Mouse (Mus musculus): ENCODE results near the gene Cd44. TPM values are rescaled to one million over a fixed set of nuclear protein-coding genes. Genes with fewer than 3 reads are reported as not detected.

The Cd44 gene
- total RNA-seq, 1 experiment, result 14.3 TPM

- in situ Hi-C loops (cut with MboI; ENCODE audit: low sequenced_read_pairs in 2 of 2, unreplicated experiment in 2 of 2), result no loop called here
- no peaks in the 10 kb centered on the region for H3K9me3 ChIP-seq (ENCODE audit: control insufficient read depth, insufficient read depth, low read depth, low read length)
- H3K36me3 ChIP-seq (ENCODE audit: control insufficient read depth, insufficient read depth, low read length, poor library complexity, severe bottlenecking), result no peaks in the 10 kb centered on the region
- no peak overlapping the region for H3K27ac ChIP-seq (ENCODE audit: insufficient read depth, low read depth, low read length, poor library complexity, severe bottlenecking)
- no peak overlapping the region for H3K4me3 ChIP-seq (ENCODE audit: insufficient read depth in 1 of 2, low read depth in 1 of 2, low read length in 2 of 2, poor library complexity in 1 of 2, severe bottlenecking in 1 of 2)
- H3K9ac ChIP-seq (ENCODE audit: insufficient read depth, low read depth, low read length, poor library complexity, severe bottlenecking), result no peak overlapping the region
- no peak for DNase-seq (ENCODE audit: low read depth, low spot score)
- H3K4me1 ChIP-seq (ENCODE audit: control insufficient read depth in 2 of 2, insufficient read depth in 2 of 2, low read length in 2 of 2, poor library complexity in 1 of 2), result no peaks in the 10 kb centered on the region
- no peak for TF ChIP-seq MAFK (IDR thresholded peaks at IDR 0.05; ENCODE audit: insufficient read depth, low read depth, low read length)
- TF ChIP-seq HCFC1 (IDR thresholded peaks at IDR 0.05; ENCODE audit: borderline replicate concordance, insufficient read depth, low read length), result no peak
- no peak for TF ChIP-seq CHD2 (IDR thresholded peaks at IDR 0.05; ENCODE audit: low read depth, low read length)
- no peak for TF ChIP-seq ZC3H11A (IDR thresholded peaks at IDR 0.05; ENCODE audit: borderline replicate concordance, low read depth, low read length)
- no peak for TF ChIP-seq ZNF384 (IDR thresholded peaks at IDR 0.05; ENCODE audit: low read depth, low read length)
Measured at GRCm38 (mm10) chr2:102923682-102924081, 22.2 kb upstream of the Cd44 start.

GRCm38 (mm10) chr2:102922066-102922465 lies 20.6 kb upstream of the Cd44 start:
- no peaks in the 10 kb centered on the region for H3K4me1 ChIP-seq (ENCODE audit: control insufficient read depth in 2 of 2, insufficient read depth in 2 of 2, low read length in 2 of 2, poor library complexity in 1 of 2)
- no peak overlapping the region for H3K9ac ChIP-seq (ENCODE audit: insufficient read depth, low read depth, low read length, poor library complexity, severe bottlenecking)
- H3K36me3 ChIP-seq (ENCODE audit: control insufficient read depth, insufficient read depth, low read length, poor library complexity, severe bottlenecking), result no peaks in the 10 kb centered on the region
- H3K9me3 ChIP-seq (ENCODE audit: control insufficient read depth, insufficient read depth, low read depth, low read length), result no peaks in the 10 kb centered on the region
- H3K27ac ChIP-seq (ENCODE audit: insufficient read depth, low read depth, low read length, poor library complexity, severe bottlenecking), result no peak overlapping the region
- in situ Hi-C loops (cut with MboI; ENCODE audit: low sequenced_read_pairs in 2 of 2, unreplicated experiment in 2 of 2), result no loop called here
- no peak overlapping the region for H3K4me3 ChIP-seq (ENCODE audit: insufficient read depth in 1 of 2, low read depth in 1 of 2, low read length in 2 of 2, poor library complexity in 1 of 2, severe bottlenecking in 1 of 2)
- DNase-seq (ENCODE audit: low read depth, low spot score), result no peak
- TF ChIP-seq ZNF384 (IDR thresholded peaks at IDR 0.05; ENCODE audit: low read depth, low read length) (no peak), ZC3H11A (IDR thresholded peaks at IDR 0.05; ENCODE audit: borderline replicate concordance, low read depth, low read length) (no peak), HCFC1 (IDR thresholded peaks at IDR 0.05; ENCODE audit: borderline replicate concordance, insufficient read depth, low read length) (no peak), MAFK (IDR thresholded peaks at IDR 0.05; ENCODE audit: insufficient read depth, low read depth, low read length) (no peak), CHD2 (IDR thresholded peaks at IDR 0.05; ENCODE audit: low read depth, low read length) (no peak)

- no peak overlapping the region for H3K9ac ChIP-seq (ENCODE audit: insufficient read depth, low read depth, low read length, poor library complexity, severe bottlenecking)
- no peaks in the 10 kb centered on the region for H3K9me3 ChIP-seq (ENCODE audit: control insufficient read depth, insufficient read depth, low read depth, low read length)
- DNase-seq (ENCODE audit: low read depth, low spot score), result no peak
- H3K4me3 ChIP-seq (ENCODE audit: insufficient read depth in 1 of 2, low read depth in 1 of 2, low read length in 2 of 2, poor library complexity in 1 of 2, severe bottlenecking in 1 of 2), result no peak overlapping the region
- in situ Hi-C loops (cut with MboI; ENCODE audit: low sequenced_read_pairs in 2 of 2, unreplicated experiment in 2 of 2), result no loop called here
- no peak overlapping the region for H3K27ac ChIP-seq (ENCODE audit: insufficient read depth, low read depth, low read length, poor library complexity, severe bottlenecking)
- no peak for TF ChIP-seq CHD2 (IDR thresholded peaks at IDR 0.05; ENCODE audit: low read depth, low read length)
- TF ChIP-seq MAFK (IDR thresholded peaks at IDR 0.05; ENCODE audit: insufficient read depth, low read depth, low read length), result no peak
- TF ChIP-seq HCFC1 (IDR thresholded peaks at IDR 0.05; ENCODE audit: borderline replicate concordance, insufficient read depth, low read length), result no peak
- no peak for TF ChIP-seq ZNF384 (IDR thresholded peaks at IDR 0.05; ENCODE audit: low read depth, low read length)
- TF ChIP-seq ZC3H11A (IDR thresholded peaks at IDR 0.05; ENCODE audit: borderline replicate concordance, low read depth, low read length), result no peak
- H3K36me3 ChIP-seq (ENCODE audit: control insufficient read depth, insufficient read depth, low read length, poor library complexity, severe bottlenecking), result no peaks in the 10 kb centered on the region
- no peaks in the 10 kb centered on the region for H3K4me1 ChIP-seq (ENCODE audit: control insufficient read depth in 2 of 2, insufficient read depth in 2 of 2, low read length in 2 of 2, poor library complexity in 1 of 2)
Measured at GRCm38 (mm10) chr2:102918301-102918700, 16.8 kb upstream of the Cd44 start.

GRCm38 (mm10) chr2:102916596-102916995 lies 15.1 kb upstream of the Cd44 start:
- TF ChIP-seq MAFK (IDR thresholded peaks at IDR 0.05; ENCODE audit: insufficient read depth, low read depth, low read length) (no peak), HCFC1 (IDR thresholded peaks at IDR 0.05; ENCODE audit: borderline replicate concordance, insufficient read depth, low read length) (no peak), ZNF384 (IDR thresholded peaks at IDR 0.05; ENCODE audit: low read depth, low read length) (no peak), CHD2 (IDR thresholded peaks at IDR 0.05; ENCODE audit: low read depth, low read length) (no peak), ZC3H11A (IDR thresholded peaks at IDR 0.05; ENCODE audit: borderline replicate concordance, low read depth, low read length) (no peak)
- H3K4me1 ChIP-seq (ENCODE audit: control insufficient read depth in 2 of 2, insufficient read depth in 2 of 2, low read length in 2 of 2, poor library complexity in 1 of 2), result no peaks in the 10 kb centered on the region
- in situ Hi-C loops (cut with MboI; ENCODE audit: low sequenced_read_pairs in 2 of 2, unreplicated experiment in 2 of 2), result no loop called here
- H3K27ac ChIP-seq (ENCODE audit: insufficient read depth, low read depth, low read length, poor library complexity, severe bottlenecking), result no peak overlapping the region
- no peaks in the 10 kb centered on the region for H3K9me3 ChIP-seq (ENCODE audit: control insufficient read depth, insufficient read depth, low read depth, low read length)
- DNase-seq (ENCODE audit: low read depth, low spot score), result no peak
- H3K36me3 ChIP-seq (ENCODE audit: control insufficient read depth, insufficient read depth, low read length, poor library complexity, severe bottlenecking), result no peaks in the 10 kb centered on the region
- H3K9ac ChIP-seq (ENCODE audit: insufficient read depth, low read depth, low read length, poor library complexity, severe bottlenecking), result no peak overlapping the region
- H3K4me3 ChIP-seq (ENCODE audit: insufficient read depth in 1 of 2, low read depth in 1 of 2, low read length in 2 of 2, poor library complexity in 1 of 2, severe bottlenecking in 1 of 2), result no peak overlapping the region

GRCm38 (mm10) chr2:102914675-102915074 lies 13.2 kb upstream of the Cd44 start:
- H3K27ac ChIP-seq (ENCODE audit: insufficient read depth, low read depth, low read length, poor library complexity, severe bottlenecking), result no peak overlapping the region
- no peak overlapping the region for H3K9ac ChIP-seq (ENCODE audit: insufficient read depth, low read depth, low read length, poor library complexity, severe bottlenecking)
- in situ Hi-C loops (cut with MboI; ENCODE audit: low sequenced_read_pairs in 2 of 2, unreplicated experiment in 2 of 2), result no loop called here
- no peak for DNase-seq (ENCODE audit: low read depth, low spot score)
- no peak overlapping the region for H3K4me3 ChIP-seq (ENCODE audit: insufficient read depth in 1 of 2, low read depth in 1 of 2, low read length in 2 of 2, poor library complexity in 1 of 2, severe bottlenecking in 1 of 2)
- H3K36me3 ChIP-seq (ENCODE audit: control insufficient read depth, insufficient read depth, low read length, poor library complexity, severe bottlenecking), result no peaks in the 10 kb centered on the region
- no peak for TF ChIP-seq ZC3H11A (IDR thresholded peaks at IDR 0.05; ENCODE audit: borderline replicate concordance, low read depth, low read length)
- TF ChIP-seq ZNF384 (IDR thresholded peaks at IDR 0.05; ENCODE audit: low read depth, low read length), result no peak
- no peak for TF ChIP-seq CHD2 (IDR thresholded peaks at IDR 0.05; ENCODE audit: low read depth, low read length)
- TF ChIP-seq HCFC1 (IDR thresholded peaks at IDR 0.05; ENCODE audit: borderline replicate concordance, insufficient read depth, low read length), result no peak
- no peak for TF ChIP-seq MAFK (IDR thresholded peaks at IDR 0.05; ENCODE audit: insufficient read depth, low read depth, low read length)
- no peaks in the 10 kb centered on the region for H3K4me1 ChIP-seq (ENCODE audit: control insufficient read depth in 2 of 2, insufficient read depth in 2 of 2, low read length in 2 of 2, poor library complexity in 1 of 2)
- H3K9me3 ChIP-seq (ENCODE audit: control insufficient read depth, insufficient read depth, low read depth, low read length), result no peaks in the 10 kb centered on the region
